Mouse (Mus musculus): ENCODE measurements around the gene Msln. TPM values are rescaled to one million over a fixed set of nuclear protein-coding genes. Genes with fewer than 3 reads are reported as not detected.

The Msln gene
- polyA plus RNA-seq, 1 experiment, result 78.4 TPM

DNA sequence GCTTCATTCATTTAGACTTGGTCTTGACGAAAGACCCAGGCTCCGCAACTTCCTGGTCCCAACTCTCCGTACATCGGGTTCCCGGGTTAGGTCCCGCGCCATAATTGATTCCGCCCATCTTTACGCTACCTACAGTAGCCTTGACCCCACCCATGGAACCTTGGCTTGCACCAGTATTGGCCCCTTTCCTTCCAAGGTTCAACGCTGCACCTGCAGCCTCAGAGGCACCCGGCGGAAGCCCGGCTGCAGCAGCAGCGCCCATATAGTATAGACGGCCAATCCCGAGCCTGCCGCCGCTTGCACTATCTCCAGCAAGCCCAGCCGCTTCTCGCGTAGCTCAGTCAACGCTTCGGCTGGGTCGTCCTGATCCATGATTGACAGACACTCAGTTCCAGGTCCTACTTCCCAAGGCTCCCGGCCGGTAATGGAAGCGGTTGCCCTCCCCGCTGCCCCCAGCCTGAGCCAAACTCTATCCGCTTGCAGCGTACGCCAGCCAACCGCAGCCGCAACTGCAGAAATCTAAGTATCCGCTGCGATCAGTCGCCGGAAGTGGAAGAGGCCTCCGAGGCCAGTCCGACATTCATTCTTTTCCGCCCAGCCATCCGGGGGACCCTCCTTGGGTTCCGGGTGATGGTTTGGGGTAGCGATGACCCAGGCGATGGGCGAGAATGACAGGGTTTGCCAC is 37.8 kb upstream of the Msln start:
- peak; percentile 87 for DNase-seq
- TF ChIP-seq POLR2A (IDR thresholded peaks at IDR 0.05; ENCODE audit: borderline replicate concordance, extremely low read depth, low read depth, low read length), result peak; percentile 73; the same call in 1 of the 2 replicates
- no peak for TF ChIP-seq CTCF (IDR thresholded peaks at IDR 0.05; ENCODE audit: insufficient read depth, low read length)
- Histone ChIP-seq H3K4me1 (ENCODE audit: control insufficient read depth, insufficient read depth, low read length) (peaks cover 11% of the 10 kb centered on the region), H3K4me3 (replicated peaks; ENCODE audit: extremely low read depth, low read depth, low read length) (peak overlapping the region; percentile 62)
- under 1% methylated on average over 45 of the region's 45 CpGs for whole genome bisulfite sequencing

GRCm38 (mm10) chr17:25791320-25791842 is 37.2 kb upstream of the Msln start:
- WGBS, result 22% methylated on average over 19 of the region's 19 CpGs
- DNase-seq, result no peak
- no peak for TF ChIP-seq CTCF (IDR thresholded peaks at IDR 0.05; ENCODE audit: insufficient read depth, low read length)
- TF ChIP-seq POLR2A (IDR thresholded peaks at IDR 0.05; ENCODE audit: borderline replicate concordance, extremely low read depth, low read depth, low read length), result peak; percentile 5; the same call in 1 of the 2 replicates
- peaks cover 10% of the 10 kb centered on the region for H3K4me1 ChIP-seq (ENCODE audit: control insufficient read depth, insufficient read depth, low read length)
- peak overlapping the region; percentile 62 for H3K4me3 ChIP-seq (replicated peaks; ENCODE audit: extremely low read depth, low read depth, low read length)

DNA sequence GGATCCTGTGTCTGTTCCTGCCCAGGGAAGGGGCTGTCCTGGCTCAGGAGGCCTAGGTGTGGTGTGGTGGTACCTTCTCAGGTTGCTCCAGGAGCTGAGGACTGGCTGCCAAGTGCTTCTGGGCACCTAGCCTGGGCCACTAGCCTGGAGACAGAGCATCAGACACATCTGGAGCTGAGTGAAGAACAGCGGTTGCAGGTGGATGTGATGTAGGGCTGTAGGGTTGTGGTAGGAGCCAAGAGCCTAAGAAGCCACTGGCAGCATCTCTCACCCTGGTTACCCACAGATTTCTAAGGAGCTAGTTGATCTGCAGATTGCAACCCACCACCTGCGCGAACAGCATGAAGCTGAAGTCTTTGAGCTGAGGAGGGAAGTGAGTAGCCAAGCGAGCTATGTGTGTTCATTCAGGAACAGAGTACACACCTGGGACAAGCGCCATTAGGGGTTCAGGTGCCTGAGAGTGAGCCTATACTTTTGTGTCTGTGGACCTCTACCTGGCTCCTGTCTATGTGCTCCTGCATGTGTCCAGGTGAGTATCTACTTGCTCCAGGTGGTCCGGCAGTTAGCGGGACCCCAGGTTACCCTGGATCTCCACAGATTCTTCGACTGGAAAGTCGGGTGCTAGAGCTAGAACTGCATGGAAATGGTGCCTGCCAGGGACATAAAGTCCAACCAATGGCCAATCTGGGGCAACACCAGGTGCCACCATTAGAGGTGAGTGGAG is 32.8 kb upstream of the Msln start:
- H3K4me3 ChIP-seq (replicated peaks; ENCODE audit: extremely low read depth, low read depth, low read length), result no peak overlapping the region

DNA sequence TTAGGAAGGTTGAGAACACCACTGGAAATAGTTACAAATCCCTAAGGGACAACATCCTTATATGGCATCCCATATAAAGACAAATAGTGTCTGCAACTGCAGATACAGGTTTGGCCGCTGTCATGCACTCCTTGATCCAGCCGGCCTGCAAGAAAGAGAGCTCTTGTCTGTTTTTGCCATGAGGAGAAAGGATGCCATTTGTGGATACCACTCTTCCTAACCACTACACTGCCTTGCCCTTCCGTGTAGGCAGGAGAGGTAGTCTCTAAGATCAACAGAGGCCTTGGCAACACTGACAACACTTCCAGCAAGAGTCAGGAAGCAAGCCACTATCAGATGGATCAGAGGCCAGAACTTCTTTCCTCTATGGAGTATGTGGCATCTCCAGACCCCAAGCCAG is 32.1 kb upstream of the Msln start, which contains the start of gene Ccdc78:
Gene Ccdc78 (plus strand): TSS at position 301 of the 400 bp plus-strand sequence.
- peak within 1 kb of the TSS; percentile 70 for H3K4me3 ChIP-seq (replicated peaks; ENCODE audit: extremely low read depth, low read depth, low read length)
- peaks cover 6% of the 10 kb centered on the region; the same call in 1 of the 2 replicates for H3K4me1 ChIP-seq (ENCODE audit: control insufficient read depth, insufficient read depth, low read length)
- TF ChIP-seq CTCF (IDR thresholded peaks at IDR 0.05; ENCODE audit: insufficient read depth, low read length), result no peak
- no peak for TF ChIP-seq POLR2A (IDR thresholded peaks at IDR 0.05; ENCODE audit: borderline replicate concordance, extremely low read depth, low read depth, low read length)
- no peak for DNase-seq
- WGBS, result 63% methylated on average over 3 of the region's 3 CpGs

More for the DNA sequence above, 32.8 kb upstream of the Msln start:
- DNase-seq, result no peak
- TF ChIP-seq POLR2A (IDR thresholded peaks at IDR 0.05; ENCODE audit: borderline replicate concordance, extremely low read depth, low read depth, low read length), result no peak
- no peak for TF ChIP-seq CTCF (IDR thresholded peaks at IDR 0.05; ENCODE audit: insufficient read depth, low read length)
- 88% methylated on average over 9 of the region's 9 CpGs for WGBS
- peaks cover 8% of the 10 kb centered on the region; the same call in 1 of the 2 replicates for H3K4me1 ChIP-seq (ENCODE audit: control insufficient read depth, insufficient read depth, low read length)

GRCm38 (mm10) chr17:25785281-25785745 is 31.1 kb upstream of the Msln start, which contains the start of gene Haghl:
Gene Haghl (minus strand): TSS chr17:25785673.
- TF ChIP-seq CTCF (IDR thresholded peaks at IDR 0.05; ENCODE audit: insufficient read depth, low read length), result no peak
- TF ChIP-seq POLR2A (IDR thresholded peaks at IDR 0.05; ENCODE audit: borderline replicate concordance, extremely low read depth, low read depth, low read length), result peak; percentile 85; the same call in 1 of the 2 replicates
- Histone ChIP-seq H3K4me1 (ENCODE audit: control insufficient read depth, insufficient read depth, low read length) (0 out of 2 replicates have a peak, but pooled peaks cover 5% of the 10 kb centered on the region), H3K4me3 (replicated peaks; ENCODE audit: extremely low read depth, low read depth, low read length) (peak within 1 kb of the TSS; percentile 70)
- DNase-seq, result peak; percentile 95
- WGBS, result under 1% methylated on average over 23 of the region's 23 CpGs

DNA sequence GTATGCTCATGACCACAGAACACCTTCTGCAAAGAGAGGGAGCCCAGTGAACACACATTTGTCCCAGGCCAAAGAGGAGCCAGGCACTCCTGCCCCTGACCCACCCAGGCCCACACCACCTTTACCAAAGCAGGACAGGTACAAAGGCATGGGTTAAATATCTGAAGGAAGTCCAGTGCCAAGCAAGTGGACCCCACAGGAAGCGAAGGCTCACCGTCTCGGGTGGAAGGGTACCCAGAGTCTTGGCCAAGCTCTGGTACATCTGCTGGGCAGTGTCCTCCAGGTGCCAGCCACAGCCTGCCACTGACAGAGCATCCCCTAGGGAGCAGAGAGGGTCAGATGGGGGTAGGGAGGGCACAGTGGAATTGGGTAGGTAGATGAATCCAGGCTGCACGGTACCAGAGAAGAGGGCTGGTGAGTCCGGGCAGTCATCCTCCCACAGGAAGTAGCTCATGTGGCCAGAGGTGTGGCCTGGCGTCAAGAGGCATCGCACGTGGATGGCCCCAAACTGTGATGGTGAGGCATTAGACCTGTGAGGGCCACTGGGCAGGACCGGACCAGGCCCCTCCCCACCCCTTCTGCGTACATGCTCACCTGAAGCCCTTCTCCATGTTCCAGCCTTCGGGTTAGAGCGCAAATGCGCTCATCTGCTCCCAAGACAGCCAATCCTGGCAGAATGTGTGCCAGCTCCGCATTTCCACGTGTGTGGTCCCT is 29.8 kb upstream of the Msln start:
- no peak overlapping the region for H3K4me3 ChIP-seq (replicated peaks; ENCODE audit: extremely low read depth, low read depth, low read length)
- no peak for DNase-seq
- no peak for TF ChIP-seq POLR2A (IDR thresholded peaks at IDR 0.05; ENCODE audit: borderline replicate concordance, extremely low read depth, low read depth, low read length)
- no peak for TF ChIP-seq CTCF (IDR thresholded peaks at IDR 0.05; ENCODE audit: insufficient read depth, low read length)
- H3K4me1 ChIP-seq (ENCODE audit: control insufficient read depth, insufficient read depth, low read length), result 0 out of 2 replicates have a peak, but pooled peaks cover 5% of the 10 kb centered on the region
- 62% methylated on average over 15 of the region's 15 CpGs for WGBS

DNA sequence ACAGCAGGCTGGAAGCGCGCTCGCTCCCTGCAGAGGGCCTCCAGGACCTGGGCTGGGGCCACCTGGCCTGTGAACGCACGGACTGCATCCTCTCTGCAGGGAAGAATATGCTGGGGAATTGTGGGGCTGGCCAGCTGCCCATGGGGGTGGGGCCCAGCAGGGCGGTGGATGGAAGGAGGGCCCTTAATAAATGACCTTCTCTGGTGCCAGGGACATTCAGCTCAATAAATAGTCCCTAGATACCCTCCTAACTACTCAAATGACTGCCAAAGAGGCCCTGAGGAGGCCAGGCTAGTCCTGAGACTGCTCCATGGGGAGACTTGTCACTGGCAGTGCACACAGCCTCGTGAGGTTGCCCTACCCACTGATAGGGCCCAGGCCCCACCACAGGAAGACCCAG is 28.9 kb upstream of the Msln start:
- DNase-seq, result no peak
- TF ChIP-seq POLR2A (IDR thresholded peaks at IDR 0.05; ENCODE audit: borderline replicate concordance, extremely low read depth, low read depth, low read length) (no peak), CTCF (IDR thresholded peaks at IDR 0.05; ENCODE audit: insufficient read depth, low read length) (no peak)
- 63% methylated on average over 7 of the region's 7 CpGs for WGBS

DNA sequence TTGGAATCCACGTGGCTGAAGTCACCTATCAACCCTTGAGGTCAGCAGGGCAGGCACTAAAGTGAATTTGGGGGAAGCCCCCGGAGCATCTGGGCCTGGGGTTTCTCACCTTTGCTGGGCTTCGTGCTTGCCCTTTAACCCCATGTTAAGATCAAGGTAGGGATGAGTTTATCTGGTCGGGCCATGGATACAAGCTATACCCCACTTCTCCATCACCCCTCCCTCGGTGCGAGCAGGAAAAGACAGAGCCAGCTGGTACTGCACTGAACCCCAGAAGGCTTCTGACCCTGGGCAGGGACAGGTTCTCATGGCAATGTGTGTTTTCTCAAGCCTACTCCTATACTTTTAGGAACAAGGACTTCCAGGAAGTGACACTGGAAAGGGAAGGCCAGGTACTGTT is 27.2 kb upstream of the Msln start:
- WGBS, result 74% methylated on average over 6 of the region's 6 CpGs

More for the DNA sequence above, 28.9 kb upstream of the Msln start:
- Histone ChIP-seq H3K4me1 (ENCODE audit: control insufficient read depth, insufficient read depth, low read length) (0 out of 2 replicates have a peak, but pooled peaks cover 5% of the 10 kb centered on the region), H3K4me3 (replicated peaks; ENCODE audit: extremely low read depth, low read depth, low read length) (no peak overlapping the region)

More for the DNA sequence above, 27.2 kb upstream of the Msln start:
- Histone ChIP-seq H3K4me3 (replicated peaks; ENCODE audit: extremely low read depth, low read depth, low read length) (no peak overlapping the region), H3K4me1 (ENCODE audit: control insufficient read depth, insufficient read depth, low read length) (0 out of 2 replicates have a peak, but pooled peaks cover 5% of the 10 kb centered on the region)
- DNase-seq, result no peak
- TF ChIP-seq POLR2A (IDR thresholded peaks at IDR 0.05; ENCODE audit: borderline replicate concordance, extremely low read depth, low read depth, low read length) (no peak), CTCF (IDR thresholded peaks at IDR 0.05; ENCODE audit: insufficient read depth, low read length) (no peak)
